Mouse (Mus musculus) ES-Bruce4 (cell line): Measurements from ENCODE around the gene Ncbp2. TPM values are rescaled to one million over a fixed set of nuclear protein-coding genes. Genes with fewer than 3 reads are reported as not detected.

Source experiments
- H3K27ac ChIP-seq: 2 replicates; pipeline ENCODE4 v1.5.1; 2012; ENCODE audit warnings: low read length, inconsistent platforms; ENCODE audit not compliant: insufficient read depth
- H3K27me3 ChIP-seq: 2 replicates; pipeline ENCODE4 v1.6.1; 2012; ENCODE audit warnings: mild to moderate bottlenecking, low read length, inconsistent platforms; ENCODE audit not compliant: control insufficient read depth, poor library complexity, insufficient read depth, severe bottlenecking
- H3K36me3 ChIP-seq: 2 replicates; pipeline ENCODE4 v1.6.1; 2012; ENCODE audit warnings: inconsistent platforms, mild to moderate bottlenecking, low read length, moderate library complexity; ENCODE audit not compliant: control insufficient read depth, poor library complexity, insufficient read depth, severe bottlenecking
- H3K4me1 ChIP-seq: one replicate; pipeline ENCODE4 v1.8.1; 2011; ENCODE audit warnings: low read length; ENCODE audit not compliant: control insufficient read depth, insufficient read depth
- H3K4me3 ChIP-seq: 2 replicates; pipeline ENCODE4 v1.5.1; 2011; ENCODE audit warnings: low read depth, mild to moderate bottlenecking, low read length
- H3K9ac ChIP-seq: 2 replicates; pipeline ENCODE4 v1.6.1; 2012; ENCODE audit warnings: low read depth, mild to moderate bottlenecking, inconsistent platforms; ENCODE audit not compliant: poor library complexity, severe bottlenecking
- H3K9me3 ChIP-seq: replicated peaks from 2 replicates; pipeline ENCODE4 v1.6.1; 2012; ENCODE audit warnings: mild to moderate bottlenecking, low read length, inconsistent platforms; ENCODE audit not compliant: control insufficient read depth, poor library complexity, insufficient read depth, severe bottlenecking
- CTCF ChIP-seq: IDR thresholded peaks from one replicate; pipeline ENCODE4 v1.8.1; 2011; ENCODE audit warnings: low read depth, low read length
- EP300 ChIP-seq: IDR thresholded peaks from 2 replicates; pipeline ENCODE4 v1.6.1; 2011; ENCODE audit warnings: low read depth, low read length; ENCODE audit not compliant: insufficient read depth
- POLR2A ChIP-seq: IDR thresholded peaks from one replicate; pipeline ENCODE4 v1.8.1; 2011; ENCODE audit warnings: low read length; ENCODE audit not compliant: insufficient read depth
- polyA plus RNA-seq: library from polyadenylated mRNA; stranded (reverse); fragments of >200 nt; gene quantifications from 2 replicates; pipeline ENCODE4 v1.2.4, GENCODE M21; 2011; ENCODE audit warnings: low read depth; ENCODE audit not compliant: missing spikeins, insufficient read depth, insufficient read length

The Ncbp2 gene
- polyA plus RNA-seq, 1 experiment, result 84.8 TPM

DNA sequence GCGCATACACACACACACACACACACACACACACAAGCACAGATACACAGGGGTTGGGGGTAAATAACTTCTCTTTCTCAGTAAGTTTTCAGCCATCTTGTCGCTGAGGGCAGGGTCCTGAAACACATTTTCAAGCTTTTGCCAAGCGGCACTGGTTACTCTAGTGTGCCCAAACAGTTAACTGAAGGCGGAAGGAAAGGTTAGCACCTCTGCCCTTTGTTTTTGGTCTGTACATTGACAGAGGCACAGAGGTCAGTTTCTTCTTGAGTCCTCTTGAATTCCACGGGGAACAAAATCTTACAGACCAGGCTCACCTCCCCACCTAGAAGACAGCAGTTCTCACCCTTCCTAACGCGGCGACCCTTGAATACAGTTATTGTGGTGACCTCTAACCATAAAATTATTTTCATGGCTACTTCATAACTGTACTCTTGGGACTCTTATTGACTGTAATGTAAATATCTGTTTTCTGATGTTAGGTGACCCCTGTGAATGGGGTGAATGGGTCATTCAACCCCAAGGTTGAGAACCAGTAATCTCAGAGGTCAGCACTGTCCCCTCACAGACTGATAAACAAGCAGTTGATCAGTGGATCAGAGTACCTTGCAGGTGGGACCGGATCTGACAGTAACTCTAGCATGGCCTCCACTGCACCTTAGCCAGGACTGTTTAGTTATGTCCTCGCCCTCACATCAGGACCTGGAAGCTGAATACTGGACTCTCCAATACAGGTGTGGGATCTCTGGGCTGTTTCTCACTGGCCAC, 60.4 kb downstream of the Ncbp2 start:
- H3K36me3 ChIP-seq, result no peaks in the 10 kb centered on the region
- no peaks in the 10 kb centered on the region for H3K9me3 ChIP-seq
- H3K4me3 ChIP-seq, result no peak overlapping the region
- no peak for TF ChIP-seq POLR2A
- no peak for TF ChIP-seq CTCF
- TF ChIP-seq EP300, result no peak
- no peak overlapping the region for H3K27ac ChIP-seq
- H3K4me1 ChIP-seq, result no peaks in the 10 kb centered on the region
- H3K27me3 ChIP-seq, result no peaks in the 10 kb centered on the region
- no peak overlapping the region for H3K9ac ChIP-seq

DNA sequence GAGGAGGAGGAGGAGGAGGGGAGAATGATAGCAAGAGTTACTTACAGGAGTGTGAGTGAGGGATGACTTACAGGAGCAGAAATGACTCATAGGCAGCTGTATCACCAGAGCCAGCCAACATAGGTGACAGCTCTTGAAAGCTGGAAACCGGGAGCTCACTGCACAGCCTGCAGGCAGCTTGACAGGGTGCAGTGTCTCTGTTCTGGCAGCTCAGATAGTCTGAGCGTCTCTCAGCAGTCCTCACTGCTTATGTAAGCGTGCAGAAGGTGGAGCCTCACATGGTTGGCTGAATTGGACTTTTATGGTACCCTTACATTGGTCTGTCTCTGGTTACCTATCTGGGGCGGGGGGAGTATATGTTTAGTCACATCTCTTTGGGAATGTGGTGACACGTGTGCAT, 61.6 kb downstream of the Ncbp2 start:
- H3K36me3 ChIP-seq, result no peaks in the 10 kb centered on the region
- H3K9me3 ChIP-seq, result no peaks in the 10 kb centered on the region
- no peak overlapping the region for H3K27ac ChIP-seq
- H3K4me3 ChIP-seq, result no peak overlapping the region
- H3K27me3 ChIP-seq, result no peaks in the 10 kb centered on the region
- H3K4me1 ChIP-seq, result no peaks in the 10 kb centered on the region
- TF ChIP-seq POLR2A (no peak), CTCF (no peak), EP300 (no peak)
- H3K9ac ChIP-seq, result no peak overlapping the region

DNA sequence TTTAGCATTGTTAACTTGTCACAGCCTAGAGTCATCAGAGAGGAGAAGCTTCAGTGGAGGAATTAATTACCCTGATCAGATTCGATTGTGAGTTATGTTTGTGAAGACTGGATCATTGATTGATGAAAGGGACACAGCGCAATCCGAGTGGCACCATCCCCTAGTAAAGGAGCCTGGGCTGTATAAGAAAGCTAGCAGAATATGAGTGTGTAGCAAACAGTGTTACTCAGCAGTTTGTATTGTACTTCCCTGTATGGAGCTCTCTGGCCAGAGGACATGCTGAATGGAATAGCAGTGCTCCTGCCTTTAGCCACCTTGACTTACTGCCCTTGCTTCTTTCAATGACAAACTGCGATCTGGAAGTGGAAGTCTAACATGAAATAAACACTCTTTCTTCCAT, 62.0 kb downstream of the Ncbp2 start:
- TF ChIP-seq CTCF (no peak), POLR2A (no peak), EP300 (no peak)
- H3K27ac ChIP-seq, result no peak overlapping the region
- H3K4me3 ChIP-seq, result no peak overlapping the region
- H3K9ac ChIP-seq, result no peak overlapping the region
- no peaks in the 10 kb centered on the region for H3K9me3 ChIP-seq
- H3K36me3 ChIP-seq, result no peaks in the 10 kb centered on the region
- H3K4me1 ChIP-seq, result no peaks in the 10 kb centered on the region
- H3K27me3 ChIP-seq, result no peaks in the 10 kb centered on the region

Other genes with a start within 250 kb of the Ncbp2 start
- gene Meltf, start 69.7 kb upstream of the Ncbp2 start, polyA plus RNA-seq, result not detected in 2 replicates
- not detected in 2 replicates for gene Pigz, start 14.7 kb upstream of the Ncbp2 start, polyA plus RNA-seq
- 15.6 and 17.7 TPM in 2 replicates for gene 0610012G03Rik, start within 50 bp of the Ncbp2 start, polyA plus RNA-seq
- 23.5 and 25.6 TPM in 2 replicates for gene Senp5, start 54.8 kb downstream of the Ncbp2 start, polyA plus RNA-seq
- gene Pak2, start 130.8 kb downstream of the Ncbp2 start, polyA plus RNA-seq, result 76.8 and 81.0 TPM in 2 replicates
- 69.1 and 69.2 TPM in 2 replicates for gene Pigx, start 151.2 kb downstream of the Ncbp2 start, polyA plus RNA-seq
- gene Cep19, start 151.3 kb downstream of the Ncbp2 start, polyA plus RNA-seq, result 12.7 and 13.0 TPM in 2 replicates
- 0.61 and 1.1 TPM in 2 replicates for gene Nrros, start 217.1 kb downstream of the Ncbp2 start, polyA plus RNA-seq
- gene Bex6, start 231.3 kb downstream of the Ncbp2 start, polyA plus RNA-seq, result not detected in 2 replicates